Mouse (Mus musculus): ENCODE results near the gene Scml4.

The Scml4 gene

GRCm38 (mm10) chr10:42861446-42861845 lies 1.3 kb downstream of the Scml4 start:
- DNase-seq (ENCODE audit: low spot score in 2 of 2): no peak

- no peak for DNase-seq (ENCODE audit: low spot score in 2 of 2)
Observed at GRCm38 (mm10) chr10:42862102-42862740, 2.1 kb downstream of the Scml4 start.

GRCm38 (mm10) chr10:42862806-42863205 lies 2.6 kb downstream of the Scml4 start:
- no peak for DNase-seq (ENCODE audit: low spot score in 2 of 2)

- DNase-seq (ENCODE audit: low spot score in 2 of 2): peak in 1 of 2 experiments; percentile 48
Observed at GRCm38 (mm10) chr10:42863621-42864391, 3.6 kb downstream of the Scml4 start.

GRCm38 (mm10) chr10:42864696-42865095 lies 4.5 kb downstream of the Scml4 start:
- DNase-seq (ENCODE audit: low spot score in 2 of 2): no peak

GRCm38 (mm10) chr10:42868416-42868815 lies 8.2 kb downstream of the Scml4 start:
- DNase-seq (ENCODE audit: low spot score in 2 of 2): no peak

GRCm38 (mm10) chr10:42869467-42869866 lies 9.3 kb downstream of the Scml4 start:
- no peak for DNase-seq (ENCODE audit: low spot score in 2 of 2)

GRCm38 (mm10) chr10:42872269-42873010 lies 12.3 kb downstream of the Scml4 start:
- no peak for DNase-seq (ENCODE audit: low spot score in 2 of 2)

GRCm38 (mm10) chr10:42873077-42873595 lies 13.0 kb downstream of the Scml4 start:
- no peak for DNase-seq (ENCODE audit: low spot score in 2 of 2)

- DNase-seq (ENCODE audit: low spot score in 2 of 2): no peak
Observed at GRCm38 (mm10) chr10:42876172-42876571, 16.0 kb downstream of the Scml4 start.

- DNase-seq (ENCODE audit: low spot score in 2 of 2): no peak
Observed at GRCm38 (mm10) chr10:42879269-42879681, 19.1 kb downstream of the Scml4 start.

- no peak for DNase-seq (ENCODE audit: low spot score in 2 of 2)
Observed at GRCm38 (mm10) chr10:42879682-42880081, 19.5 kb downstream of the Scml4 start.

- DNase-seq (ENCODE audit: low spot score in 2 of 2): no peak
Observed at GRCm38 (mm10) chr10:42887040-42887439, 26.9 kb downstream of the Scml4 start.

GRCm38 (mm10) chr10:42888241-42888640 lies 28.1 kb downstream of the Scml4 start:
- no peak for DNase-seq (ENCODE audit: low spot score in 2 of 2)

- no peak for DNase-seq (ENCODE audit: low spot score in 2 of 2)
Observed at GRCm38 (mm10) chr10:42890365-42890764, 30.2 kb downstream of the Scml4 start.

- DNase-seq (ENCODE audit: low spot score in 2 of 2): no peak
Observed at GRCm38 (mm10) chr10:42892250-42892649, 32.1 kb downstream of the Scml4 start.

GRCm38 (mm10) chr10:42892987-42893386 lies 32.8 kb downstream of the Scml4 start:
- no peak for DNase-seq (ENCODE audit: low spot score in 2 of 2)

- no peak for DNase-seq (ENCODE audit: low spot score in 2 of 2)
Observed at GRCm38 (mm10) chr10:42893857-42894256, 33.7 kb downstream of the Scml4 start.

- no peak for DNase-seq (ENCODE audit: low spot score in 2 of 2)
Observed at GRCm38 (mm10) chr10:42894263-42894662, 34.1 kb downstream of the Scml4 start.

- DNase-seq (ENCODE audit: low spot score in 2 of 2): no peak
Observed at GRCm38 (mm10) chr10:42894696-42895095, 34.5 kb downstream of the Scml4 start.

- no peak for DNase-seq (ENCODE audit: low spot score in 2 of 2)
Observed at GRCm38 (mm10) chr10:42896621-42897020, 36.5 kb downstream of the Scml4 start.

- DNase-seq (ENCODE audit: low spot score in 2 of 2): no peak
Observed at GRCm38 (mm10) chr10:42897166-42897565, 37.0 kb downstream of the Scml4 start.

Data from frontal cortex, postnatal 10 days (tissue).